Mouse (Mus musculus): ENCODE measurements at regions not wholly inside any gene's neighbourhood (a gene's known extent, or its start where the extent isn't known, plus 50 kb on each side); places are given as distances from the start of the nearest gene placed in this dataset.
A peak's percentile ranks its signal among the peaks of the same experiment; 100 is the strongest.

GRCm38 (mm10) chr13:81852309-81852978 is 69.6 kb downstream of the Cetn3 start:
- peak; percentile 39 for DNase-seq (ENCODE audit: low read depth)

DNA sequence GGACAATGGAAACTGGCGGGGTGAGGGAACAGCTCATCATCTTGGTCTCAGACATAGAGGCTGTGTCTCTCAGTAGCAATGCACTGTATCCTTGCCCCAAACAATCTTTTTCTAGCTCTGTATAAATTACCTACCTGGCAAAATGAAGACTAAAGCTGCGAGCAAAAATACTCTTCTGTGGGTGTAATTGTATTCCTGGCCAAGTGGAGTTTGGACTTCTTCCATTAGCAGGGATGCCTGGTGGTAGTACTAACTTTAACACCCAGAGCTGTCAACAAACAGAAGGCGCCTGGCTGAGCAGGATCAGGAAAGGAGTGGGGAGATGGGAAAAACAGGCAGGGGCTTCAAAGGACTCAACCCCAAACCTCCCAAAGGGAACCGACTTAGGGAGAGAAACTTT is 73.2 kb downstream of the Cetn3 start:
- DNase-seq (ENCODE audit: low read depth), result no peak

GRCm38 (mm10) chr13:81860683-81861082 is 77.8 kb downstream of the Cetn3 start:
- DNase-seq (ENCODE audit: low read depth), result no peak

DNA sequence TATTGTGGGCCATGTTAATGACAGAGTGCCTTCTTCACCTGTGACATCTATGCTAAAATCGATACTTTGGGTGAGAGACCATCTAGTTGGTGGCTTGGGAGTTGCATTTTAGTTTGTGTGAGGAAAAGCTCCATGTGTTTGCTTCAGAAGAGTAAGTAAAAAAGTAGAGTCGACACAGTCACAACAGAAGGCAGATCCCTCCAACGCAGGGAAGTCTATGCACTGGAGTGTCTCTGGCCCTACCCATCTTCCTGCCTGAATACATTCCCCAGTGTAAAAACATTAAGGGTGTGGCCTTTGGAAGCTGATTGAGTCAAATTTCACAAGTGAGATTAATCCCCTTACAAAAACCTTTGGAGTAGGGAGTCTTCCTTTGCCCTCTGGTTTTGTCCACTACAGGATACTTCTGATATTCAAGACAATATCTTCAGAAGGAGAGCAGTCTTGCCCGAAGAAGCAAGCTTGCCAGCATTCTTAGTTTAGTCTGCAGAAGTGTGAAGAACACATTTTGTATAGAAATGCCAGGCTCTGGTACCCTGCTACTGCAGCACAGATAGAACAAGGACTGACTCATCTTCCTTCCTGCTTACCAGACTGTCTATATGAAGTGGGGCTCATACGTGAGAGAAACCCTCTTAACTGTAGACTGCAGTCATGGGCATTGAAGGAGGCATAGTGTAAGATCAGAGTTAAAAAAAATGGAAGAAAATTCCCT is 79.2 kb downstream of the Cetn3 start:
- no peak for DNase-seq (ENCODE audit: low read depth)

DNA sequence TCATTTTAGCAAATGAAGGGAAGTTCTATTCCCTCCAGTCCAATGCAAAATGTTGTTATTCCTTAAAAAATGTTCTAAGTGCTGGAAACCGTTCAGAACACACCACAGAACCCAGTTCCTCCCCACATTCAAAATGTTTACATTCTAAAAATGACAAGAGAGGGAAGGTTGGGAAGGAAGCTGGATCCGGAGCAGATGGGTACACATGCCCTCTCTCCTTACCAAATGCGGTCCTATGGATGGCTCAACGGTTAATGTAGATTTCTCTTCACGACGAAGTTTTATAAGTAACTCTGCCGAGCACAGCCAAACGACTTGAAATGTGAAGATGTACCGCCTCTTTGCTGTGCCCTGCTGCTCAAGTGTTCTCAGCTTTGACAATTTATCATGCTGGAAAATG is 88.3 kb downstream of the Cetn3 start:
- no peak for DNase-seq (ENCODE audit: low read depth)

GRCm38 (mm10) chr13:81885879-81886278 is 103.0 kb downstream of the Cetn3 start:
- DNase-seq (ENCODE audit: low read depth), result no peak

GRCm38 (mm10) chr13:81930266-81930665 is 147.4 kb downstream of the Cetn3 start:
- no peak for DNase-seq (ENCODE audit: low read depth)

DNA sequence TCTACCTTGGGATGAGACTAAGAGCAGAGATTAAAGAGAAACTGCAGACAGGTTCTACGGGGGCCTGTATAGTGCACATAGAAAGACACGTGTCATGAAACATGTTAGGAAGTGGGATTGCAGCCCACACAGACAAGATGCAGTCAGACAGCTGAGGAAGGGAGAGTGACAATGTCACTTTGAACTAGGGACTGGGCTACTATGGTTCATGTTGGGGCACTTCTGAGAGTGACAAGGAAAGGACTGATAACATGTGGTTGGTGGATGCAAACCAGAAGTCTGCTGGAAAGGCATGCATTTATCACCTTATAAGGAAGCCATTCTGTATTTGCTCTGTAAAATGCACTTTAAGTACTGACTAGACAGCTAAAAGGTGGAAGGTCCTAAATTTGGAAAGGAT is 148.3 kb downstream of the Cetn3 start:
- no peak for DNase-seq (ENCODE audit: low read depth)

GRCm38 (mm10) chr13:81937061-81937460 is 154.2 kb downstream of the Cetn3 start:
- DNase-seq (ENCODE audit: low read depth), result no peak

- DNase-seq (ENCODE audit: low read depth), result peak; percentile 49
These were observed 161.2 kb downstream of the Cetn3 start for GRCm38 (mm10) chr13:81944047-81944446.

DNA sequence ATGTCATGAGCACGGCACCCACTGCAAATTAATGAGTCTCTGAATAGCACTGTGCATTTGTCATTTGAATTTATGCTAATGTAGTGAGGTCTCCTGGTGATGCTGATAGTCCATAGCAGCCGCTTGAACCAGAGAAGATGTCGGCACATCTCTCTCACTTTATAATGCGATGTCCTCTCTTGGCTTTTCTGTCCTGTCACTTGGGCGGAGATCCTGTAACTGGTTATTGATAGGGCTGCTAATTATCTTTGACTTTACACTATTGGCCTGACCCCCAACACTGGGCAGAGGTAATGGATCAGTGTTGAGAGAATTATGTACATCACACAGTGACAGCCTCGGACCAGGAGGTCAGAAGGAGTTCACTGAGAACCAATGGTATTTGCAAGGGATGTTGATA is 161.6 kb downstream of the Cetn3 start:
- DNase-seq (ENCODE audit: low read depth), result no peak

- no peak for DNase-seq (ENCODE audit: low read depth)
These were observed 162.9 kb downstream of the Cetn3 start for GRCm38 (mm10) chr13:81945741-81946140.

DNA sequence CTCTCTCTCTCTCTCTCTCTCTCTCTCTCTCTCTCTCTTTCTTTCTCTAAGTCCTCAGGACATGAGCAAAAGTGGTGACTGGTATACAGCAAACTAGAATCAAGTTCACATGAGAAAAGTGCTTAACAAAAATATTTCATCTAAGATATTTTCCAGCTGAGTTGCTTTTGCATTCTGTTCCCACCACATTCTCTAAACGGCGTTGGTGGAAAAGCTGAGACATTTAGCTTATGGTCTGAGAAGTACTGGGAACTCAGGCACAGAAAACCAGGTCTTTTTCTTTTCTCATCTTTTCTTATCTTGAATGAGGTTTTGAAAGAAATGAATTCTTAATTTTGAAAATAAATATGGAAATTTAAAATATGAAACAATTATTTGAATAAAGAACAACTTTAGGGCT is 182.6 kb downstream of the Cetn3 start:
- DNase-seq (ENCODE audit: low read depth), result no peak

DNA sequence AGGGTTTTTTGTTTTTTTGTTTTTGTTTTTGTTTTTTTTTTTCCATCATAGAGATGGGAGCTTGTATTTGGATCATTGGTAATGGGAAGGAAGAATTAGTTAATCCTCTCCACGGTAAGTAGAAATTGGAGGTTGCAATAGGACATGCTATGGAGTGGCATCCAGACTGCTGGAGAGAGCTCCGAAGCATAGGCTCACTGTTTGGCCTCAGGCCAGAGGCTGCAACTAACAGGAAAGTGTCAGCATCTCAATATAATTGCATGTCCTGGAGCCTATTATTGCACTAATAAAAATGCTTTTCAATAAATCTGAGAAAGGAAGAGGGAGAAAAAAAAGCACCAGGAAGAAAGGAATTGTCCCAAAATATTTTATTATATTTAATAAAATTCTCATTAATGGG is 193.0 kb downstream of the Cetn3 start:
- DNase-seq (ENCODE audit: low read depth), result no peak

DNA sequence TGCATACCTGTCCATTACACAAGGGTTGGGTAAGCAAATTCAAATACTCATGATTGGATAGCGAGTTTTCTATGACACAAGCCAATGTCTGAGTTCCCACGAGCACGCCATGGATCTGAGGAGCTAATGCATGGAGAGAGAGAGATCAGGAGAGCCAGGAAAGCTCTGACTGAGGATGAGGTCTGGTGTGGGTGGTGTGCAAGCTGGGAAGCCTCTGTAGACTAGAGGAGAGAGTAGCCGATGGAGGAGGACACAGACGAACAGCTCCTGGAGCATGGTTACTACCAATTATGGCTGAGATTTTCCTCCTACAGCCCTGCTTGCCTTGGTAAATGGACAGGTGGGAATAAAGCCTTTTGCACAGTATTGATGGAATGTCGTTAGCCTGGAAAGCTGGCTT is 195.1 kb downstream of the Cetn3 start:
- no peak for DNase-seq (ENCODE audit: low read depth)

DNA sequence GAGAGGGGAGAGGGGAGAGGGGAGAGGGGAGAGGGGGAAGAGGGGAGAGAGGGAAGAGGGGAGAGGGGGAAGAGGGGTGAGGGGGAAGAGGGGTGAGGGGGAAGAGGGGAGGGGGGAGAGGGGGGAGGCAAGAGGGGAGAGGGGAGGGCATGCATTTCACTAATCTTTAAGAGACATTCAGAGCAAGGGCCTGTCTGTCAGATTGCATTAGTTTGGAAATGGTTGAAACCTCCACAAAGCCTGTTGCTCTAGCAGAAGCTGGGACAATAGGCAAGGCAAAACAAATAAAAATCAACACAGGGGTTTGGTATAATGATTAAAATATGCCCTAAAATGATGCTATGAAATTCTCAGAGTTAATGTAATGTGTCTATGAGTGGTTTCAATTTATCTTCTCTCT is 196.4 kb downstream of the Cetn3 start:
- DNase-seq (ENCODE audit: low read depth), result no peak

DNA sequence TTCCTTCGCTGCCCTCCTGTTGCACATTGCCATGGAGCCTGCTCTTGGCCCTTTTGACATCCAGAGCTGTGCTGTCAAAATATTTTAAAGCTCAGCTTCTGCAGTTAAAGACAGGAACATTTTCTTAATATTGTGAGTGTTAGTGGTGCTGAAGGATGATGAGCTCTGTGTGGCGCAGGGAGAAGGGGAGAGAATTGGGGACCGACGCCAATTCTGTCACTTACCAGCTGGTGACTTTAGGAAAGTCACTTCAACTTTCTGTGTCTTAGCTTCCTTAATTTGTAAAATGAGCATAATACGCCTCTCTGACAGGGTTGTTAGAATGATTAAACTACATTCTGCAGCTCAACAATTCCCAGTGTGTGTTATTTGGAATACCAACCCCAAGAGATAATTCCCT is 197.2 kb downstream of the Cetn3 start:
- DNase-seq (ENCODE audit: low read depth), result no peak

DNA sequence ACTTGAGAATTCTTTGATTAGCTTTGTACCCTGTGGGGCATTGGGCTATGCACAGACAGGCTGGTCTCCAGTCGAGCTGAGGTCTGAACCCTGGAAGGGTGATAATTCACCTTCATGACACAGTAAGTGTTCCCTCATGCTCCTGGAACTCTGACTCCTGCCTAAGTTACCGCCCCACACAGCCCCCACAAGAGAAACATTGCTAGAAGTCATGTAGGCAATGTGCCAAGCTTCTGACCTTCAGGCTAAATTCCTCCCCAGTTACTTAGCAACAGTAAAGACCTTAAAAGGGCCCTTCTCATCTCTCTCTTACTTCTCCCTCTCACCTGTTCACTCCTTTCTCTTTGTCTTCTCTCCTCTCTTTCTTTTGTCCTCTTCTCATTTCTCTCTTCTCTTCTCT is 199.6 kb downstream of the Cetn3 start:
- no peak for DNase-seq (ENCODE audit: low read depth)

- DNase-seq (ENCODE audit: low read depth), result no peak
These were observed 217.9 kb downstream of the Cetn3 start for GRCm38 (mm10) chr13:82000681-82001212.

GRCm38 (mm10) chr13:82005929-82006726 is 223.3 kb downstream of the Cetn3 start:
- DNase-seq (ENCODE audit: low read depth), result no peak

DNA sequence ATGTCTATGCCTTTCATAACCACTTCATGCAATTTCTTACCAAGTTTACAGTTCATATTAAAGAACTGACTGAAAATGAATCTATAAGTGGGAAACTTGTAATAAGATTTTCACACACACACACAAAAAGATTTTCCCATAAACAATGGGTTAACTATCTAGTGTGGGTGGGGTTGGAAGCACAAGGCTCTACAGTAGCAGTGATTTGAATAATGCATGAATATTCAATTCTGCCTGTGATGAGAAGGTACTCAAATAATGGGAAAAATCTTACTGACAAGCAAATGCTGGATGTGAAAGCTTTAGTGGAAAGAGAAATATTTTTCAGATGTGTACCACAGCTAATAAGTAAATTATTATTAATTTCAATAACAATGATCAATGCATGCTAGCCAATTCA is 224.3 kb downstream of the Cetn3 start:
- no peak for DNase-seq (ENCODE audit: low read depth)

DNA sequence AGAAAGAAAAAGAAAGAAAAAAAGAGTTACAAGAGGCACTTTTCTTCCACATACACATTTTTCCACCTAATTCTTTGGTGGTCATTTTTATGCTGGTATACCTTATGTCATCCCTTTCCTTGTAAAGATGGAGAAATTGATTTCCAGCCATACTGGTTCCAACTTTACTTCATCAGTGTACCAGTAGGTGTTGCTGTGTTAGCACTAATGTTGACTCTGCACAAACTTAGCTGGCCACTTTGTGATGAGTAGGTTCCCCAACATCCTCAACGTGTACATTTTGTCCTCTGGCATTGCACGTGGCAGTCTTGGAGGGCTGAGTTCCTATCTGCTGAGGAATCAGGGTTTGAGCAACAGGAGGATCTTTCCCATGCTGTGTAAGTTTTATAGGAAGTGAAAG is 256.7 kb downstream of the Cetn3 start:
- no peak for DNase-seq (ENCODE audit: low read depth)

Measured in c-Kit-positive CD71-positive TER-119-negative erythroid progenitor cells, embryonic 14.5 days (primary cell).